Mouse (Mus musculus) gastrocnemius, adult 18-20 months (tissue): ENCODE results near the gene Serpinb9b. TPM values are rescaled to one million over a fixed set of nuclear protein-coding genes. Genes with fewer than 3 reads are reported as not detected.

Source experiments
- total RNA-seq, 2 experiments: library from RNA; stranded (reverse); gene quantifications; 2 replicates each; pipeline ENCODE4 v1.2.3; 2021

The Serpinb9b gene
- total RNA-seq, 2 experiments from 2014 or later, result not detected

Other genes starting within 250 kb of the Serpinb9b start
- gene Mylk4, start 243.5 kb upstream of the Serpinb9b start, total RNA-seq, result 1,000 to 10,000 TPM; 1,080 to 1,440 TPM
- 1 to 10 TPM; 5.9 to 6.1 TPM for gene Wrnip1, start 225.4 kb upstream of the Serpinb9b start, total RNA-seq
- not detected for gene D930007J09Rik, start 224.6 kb upstream of the Serpinb9b start, total RNA-seq
- gene Serpinb1a, start 176.2 kb upstream of the Serpinb9b start, total RNA-seq, result 1 to 10 TPM; 3.2 to 5.3 TPM
- gene Serpinb1c, start 129.2 kb upstream of the Serpinb9b start, total RNA-seq, result 1 to 10 TPM; 1.7 to 1.9 TPM
- gene Serpinb6b, start 62.2 kb upstream of the Serpinb9b start, total RNA-seq, result 1 to 10 TPM; 2.2 to 2.9 TPM
- 1 to 10 TPM; 1.8 to 2.8 TPM for gene Serpinb9, start 24.2 kb upstream of the Serpinb9b start, total RNA-seq
- not detected for gene Serpinb1b, start 51.2 kb downstream of the Serpinb9b start, total RNA-seq
- not detected for gene Serpinb9c, start 132.3 kb downstream of the Serpinb9b start, total RNA-seq
- gene Serpinb9d, start 165.5 kb downstream of the Serpinb9b start, total RNA-seq, result not detected
- not detected for gene Serpinb9e, start 222.2 kb downstream of the Serpinb9b start, total RNA-seq